Mouse (Mus musculus) Patski (cell line): Measurements from ENCODE around the gene Sgo1. TPM values are rescaled to one million over a fixed set of nuclear protein-coding genes. Genes with fewer than 3 reads are reported as not detected.
"Not testable (repeated sequence)": the region's sequence is repeated elsewhere in the genome, so short reads cannot be mapped to it uniquely, and the experiment has no call there.

Experiments used
- ATAC-seq: fragments of 100-300 bp; one replicate; pipeline ENCODE4 v1.8.0; 2021
- CTCF ChIA-PET: fragments of 350-600 bp; sonication (Branson Sonifier 250); formaldehyde crosslinking; loops from one replicate; lab custom pipeline; 2022; ENCODE audit warnings: inconsistent platforms; lab: Charles Lee
- POLR2A ChIA-PET: fragments of 350-600 bp; sonication (Branson Sonifier 250); formaldehyde crosslinking; loops from one replicate; lab custom pipeline; 2022; ENCODE audit warnings: antibody characterized with exemption, inconsistent platforms; lab: Charles Lee
- DNase-seq: peaks from one replicate; pipeline ENCODE4 v3.0.0-alpha.2; 2011; ENCODE audit warnings: low read depth, low spot score
- H3K27me3 ChIP-seq: fragments of 371-371 bp; one replicate; pipeline ENCODE4 v1.5.1; 2021
- CTCF ChIP-seq: fragments of 100-300 bp; IDR thresholded peaks from one replicate; pipeline ENCODE4 v1.5.1; 2021
- in situ Hi-C: fragments of 300-500 bp; cut with MboI; formaldehyde crosslinking; loops from 3 replicates; pipeline ENCODE4 v1.11.1; 2018; ENCODE audit warnings: low pct_unique_long_range_greater_than_20kb, mixed read lengths
- polyA plus RNA-seq: library from polyadenylated mRNA; unstranded; gene quantifications from one replicate; pipeline ENCODE4 v1.2.3, GENCODE M21; 2021

Sgo1 gene
- 13.6 TPM for polyA plus RNA-seq

DNA sequence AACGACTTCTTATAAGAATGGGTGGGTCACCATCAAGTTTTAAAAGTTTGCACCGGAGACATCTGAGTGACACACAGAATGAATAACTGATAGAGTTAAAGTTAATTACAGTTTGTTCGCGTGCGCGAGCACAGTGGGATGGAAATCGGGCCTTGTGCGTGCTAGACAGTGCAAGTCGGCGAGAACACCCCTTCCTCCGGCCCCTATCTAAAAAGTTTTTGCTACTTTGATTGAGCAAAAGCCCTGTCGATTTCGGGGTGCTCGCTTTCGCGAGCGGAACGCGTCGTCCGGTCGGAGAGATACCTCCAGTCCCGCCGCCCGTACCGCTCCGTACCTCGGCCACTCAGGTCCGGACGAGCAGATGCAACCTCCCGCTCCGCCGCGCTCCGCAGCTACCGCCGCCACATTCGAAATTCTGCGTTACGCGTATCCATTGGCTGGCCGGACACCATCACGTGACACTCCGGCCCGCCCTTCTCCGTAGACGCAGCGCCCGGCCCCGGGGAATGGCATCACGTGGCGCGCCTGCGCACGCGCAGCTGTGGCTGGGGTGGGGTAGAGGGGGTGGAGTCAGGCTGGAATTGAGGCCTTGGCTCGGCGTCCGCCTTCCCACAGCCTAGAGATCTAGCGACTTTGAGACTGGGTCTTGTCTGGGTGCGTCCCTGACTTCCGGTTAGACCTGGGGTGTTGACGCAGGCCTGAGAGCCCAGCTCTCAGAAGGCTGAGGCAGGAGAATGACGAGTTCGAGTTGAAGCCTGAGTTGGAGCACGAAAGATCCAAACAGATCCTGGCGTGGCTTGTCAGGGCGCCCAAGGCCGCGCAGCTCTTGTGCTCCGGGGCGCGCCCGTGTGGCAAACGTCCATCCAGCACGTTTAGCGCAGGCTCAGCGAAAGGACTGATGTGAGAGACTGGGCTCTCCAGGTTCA lies at the start of gene Sgo1:
Gene Sgo1, minus strand, starts transcription at position 457 of the 926 bp plus-strand sequence.
- no peaks in the 10 kb centered on the region for H3K27me3 ChIP-seq
- CTCF ChIA-PET: interaction anchor here (1.1 to 2.1 kb wide), 2 partner anchors 10 to 159 kb away, joined by 4 to 5 read pairs; no protein-coding TSS in a partner anchor
- TF ChIP-seq CTCF: peak; percentile 77
- DNase-seq (peak; percentile 85), ATAC-seq (peak; percentile 96)
- POLR2A ChIA-PET: interaction anchor here (0.6 to 1.3 kb wide), 2 partner anchors 15 to 18 kb away, joined by 4 to 5 read pairs; no protein-coding TSS in a partner anchor
- in situ Hi-C loops: loop anchor here (25.0 kb wide), 2 partner anchors 473 to 1127 kb away; no protein-coding TSS in a partner anchor

DNA sequence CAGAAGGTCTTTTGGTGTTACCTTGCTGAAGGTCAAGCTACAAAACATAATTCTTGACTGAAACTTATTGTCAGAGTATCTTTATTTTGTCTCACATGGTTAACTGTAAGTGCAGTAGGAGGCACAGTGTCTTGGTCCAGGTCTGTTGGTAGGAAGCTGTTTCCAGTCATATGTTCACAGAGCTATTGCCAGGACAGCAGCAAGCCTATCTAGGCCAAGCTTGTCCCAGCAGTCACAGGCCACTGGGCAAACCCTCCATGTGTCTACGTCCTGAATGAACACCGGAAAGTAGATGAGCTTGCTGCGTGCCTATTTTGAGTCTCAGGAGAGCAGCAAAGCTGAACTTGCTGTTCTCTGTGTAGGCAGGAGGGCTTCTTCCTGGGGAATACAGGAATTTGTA lies 29.8 kb upstream of the Sgo1 start:
- ATAC-seq, in situ Hi-C loops, CTCF ChIA-PET: not testable (repeated sequence)

DNA sequence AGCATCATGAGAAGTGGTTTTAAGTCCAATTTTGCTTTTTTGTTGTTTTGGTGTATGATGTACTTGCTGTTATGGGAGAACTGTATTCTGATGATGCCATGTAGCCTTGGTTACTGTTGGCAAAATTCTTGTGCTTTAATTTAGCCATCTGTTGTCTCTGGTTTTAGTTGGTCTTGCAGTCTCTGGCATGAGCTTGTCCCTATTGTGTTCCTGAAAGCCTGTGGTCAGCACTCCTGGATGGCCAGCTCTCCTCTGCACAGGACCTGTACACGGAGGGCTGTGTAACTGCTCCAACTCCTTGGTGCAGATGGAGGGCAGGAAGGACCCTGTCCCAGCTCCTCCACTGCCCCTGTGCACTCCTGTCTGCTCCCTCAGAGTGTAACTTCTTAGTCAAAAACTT lies 29.3 kb upstream of the Sgo1 start:
- ATAC-seq (no peak), DNase-seq (no peak)
- no peaks in the 10 kb centered on the region for H3K27me3 ChIP-seq
- no peak for TF ChIP-seq CTCF
- CTCF ChIA-PET: no interaction called here
- POLR2A ChIA-PET: no interaction called here
- in situ Hi-C loops: no loop called here

More for the DNA sequence above, 29.8 kb upstream of the Sgo1 start:
- POLR2A ChIA-PET, DNase-seq, H3K27me3 ChIP-seq: not testable (repeated sequence)

DNA sequence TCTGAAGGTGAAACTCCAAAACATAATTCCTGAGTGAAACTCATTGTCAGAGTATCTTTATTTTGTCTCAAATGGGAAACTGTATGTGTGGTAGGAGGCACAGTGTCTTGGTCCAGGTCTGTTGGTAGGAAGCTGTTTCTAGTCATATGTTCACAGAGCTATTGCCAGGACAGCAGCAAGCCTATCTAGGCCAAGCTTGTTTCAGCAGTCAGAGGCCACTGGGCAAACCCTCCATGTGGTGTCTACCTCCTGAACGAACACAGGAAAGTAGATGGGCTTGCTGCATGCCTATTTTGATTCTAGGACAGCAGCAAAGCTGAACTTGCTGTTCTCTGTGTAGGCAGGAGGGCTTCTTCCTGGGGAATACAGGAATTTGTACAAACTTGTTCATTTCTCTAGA lies 26.0 kb upstream of the Sgo1 start:
- ATAC-seq, POLR2A ChIA-PET, DNase-seq, H3K27me3 ChIP-seq, CTCF ChIA-PET, in situ Hi-C loops: not testable (repeated sequence)

DNA sequence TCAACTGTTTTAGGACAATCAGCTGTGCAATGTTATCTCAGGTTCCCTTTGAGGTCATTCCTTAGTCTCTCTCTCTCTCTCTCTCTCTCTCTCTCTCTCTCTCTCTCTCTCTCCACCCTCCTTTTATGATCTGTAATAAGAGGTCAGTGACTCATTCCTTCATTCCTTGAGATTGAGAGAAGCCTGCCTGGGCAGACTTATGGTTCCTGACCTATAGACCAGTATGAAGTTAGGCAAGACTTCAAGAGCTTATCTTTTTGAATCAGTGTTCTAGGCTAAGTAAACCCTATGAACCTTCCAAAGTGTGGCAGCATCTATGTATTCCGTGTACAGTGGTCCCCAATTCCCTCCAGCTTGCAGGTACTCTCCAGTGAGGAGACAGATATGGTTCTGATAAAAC lies 25.3 kb upstream of the Sgo1 start:
- POLR2A ChIA-PET: no interaction called here
- CTCF ChIA-PET: no interaction called here

DNA sequence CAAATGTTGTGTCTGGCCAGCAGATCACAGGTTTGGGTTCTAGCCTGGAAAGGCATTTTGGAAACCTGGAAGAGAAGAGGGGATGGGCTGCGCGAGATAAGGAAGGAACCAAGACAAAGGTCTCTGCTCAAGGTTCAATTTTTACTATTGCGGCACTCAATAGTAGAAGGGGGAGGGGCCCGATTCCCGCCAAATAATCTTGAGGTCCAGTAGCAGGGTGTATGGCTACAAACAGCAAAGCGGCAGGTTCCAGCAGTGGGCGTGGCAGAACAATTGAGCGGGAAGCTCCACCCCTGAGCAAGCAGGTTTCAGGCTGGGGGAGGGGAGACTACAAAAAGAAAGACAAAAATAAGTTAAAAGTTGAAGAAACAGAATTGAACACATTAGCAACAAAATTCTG lies 8.4 kb upstream of the Sgo1 start:
- in situ Hi-C loops: loop anchor here (10.0 to 25.0 kb wide), 3 partner anchors 137 to 1135 kb away; no protein-coding TSS in a partner anchor
- POLR2A ChIA-PET, CTCF ChIA-PET, DNase-seq, H3K27me3 ChIP-seq, ATAC-seq: not testable (repeated sequence)

More for the DNA sequence above, 25.3 kb upstream of the Sgo1 start:
- DNase-seq (no peak), ATAC-seq (no peak)
- H3K27me3 ChIP-seq: no peaks in the 10 kb centered on the region
- TF ChIP-seq CTCF: no peak
- in situ Hi-C loops: no loop called here

DNA sequence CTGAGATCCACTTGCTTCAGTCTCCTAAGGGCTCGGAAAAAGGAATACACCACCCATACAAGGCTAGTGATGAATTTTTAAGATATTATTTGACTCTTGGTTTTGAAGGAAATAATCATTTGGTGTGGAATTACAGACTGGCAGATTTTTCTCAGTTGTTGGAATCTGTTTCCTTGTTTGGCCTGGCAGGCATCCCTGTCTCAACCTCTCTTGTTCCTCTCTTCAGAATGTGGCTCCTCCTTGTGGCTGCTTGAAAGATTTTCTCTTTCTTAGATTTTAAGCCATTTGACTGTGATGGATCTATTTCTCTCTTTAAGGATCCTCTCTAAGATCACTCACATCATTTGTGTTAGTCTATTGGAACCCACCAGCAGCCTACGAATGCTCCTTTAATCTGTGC lies 4.9 kb upstream of the Sgo1 start:
- ChIA-PET POLR2A (interaction anchor here (0.6 kb wide), 1 partner anchor 360 kb away, joined by 7 read pairs; no protein-coding TSS in a partner anchor), CTCF (interaction anchor here (1.2 to 2.0 kb wide), 2 partner anchors 10 to 180 kb away, joined by 3 to 4 read pairs; no protein-coding TSS in a partner anchor)
- H3K27me3 ChIP-seq: no peaks in the 10 kb centered on the region
- in situ Hi-C loops: loop anchor here (5.0 to 25.0 kb wide), 4 partner anchors 141 to 1132 kb away; no protein-coding TSS in a partner anchor
- no peak for DNase-seq
- TF ChIP-seq CTCF: peak; percentile 65
- ATAC-seq: no peak

DNA sequence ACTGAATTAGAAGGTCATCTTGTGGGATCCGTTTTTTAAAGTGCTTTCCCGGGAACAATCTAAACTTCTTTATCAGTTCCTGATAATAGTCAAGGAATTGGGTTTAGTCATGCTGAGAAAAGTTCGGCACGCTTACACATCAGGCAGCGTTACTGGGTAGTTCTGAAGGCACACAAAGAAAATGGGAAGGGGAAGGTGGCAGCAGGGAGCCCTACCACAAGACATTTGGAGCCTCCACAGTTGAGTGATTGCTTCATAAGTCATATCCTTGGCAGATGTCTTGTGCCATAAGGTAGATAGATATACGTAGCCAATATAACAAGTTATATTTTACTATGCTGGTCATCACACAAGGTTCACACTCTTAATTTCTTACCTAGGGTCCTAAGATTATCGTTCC lies 813 bp upstream of the Sgo1 start:
- ATAC-seq: no peak
- in situ Hi-C loops: loop anchor here (5.0 to 25.0 kb wide), 4 partner anchors 145 to 1128 kb away; no protein-coding TSS in a partner anchor
- no peak for DNase-seq
- no peaks in the 10 kb centered on the region for H3K27me3 ChIP-seq
- TF ChIP-seq CTCF: no peak
- CTCF ChIA-PET: interaction anchor here (1.1 kb wide), 1 partner anchor 160 kb away, joined by 4 read pairs; no protein-coding TSS in a partner anchor
- POLR2A ChIA-PET: interaction anchor here (1.3 kb wide), 1 partner anchor 16 kb away, joined by 4 read pairs; no protein-coding TSS in a partner anchor

DNA sequence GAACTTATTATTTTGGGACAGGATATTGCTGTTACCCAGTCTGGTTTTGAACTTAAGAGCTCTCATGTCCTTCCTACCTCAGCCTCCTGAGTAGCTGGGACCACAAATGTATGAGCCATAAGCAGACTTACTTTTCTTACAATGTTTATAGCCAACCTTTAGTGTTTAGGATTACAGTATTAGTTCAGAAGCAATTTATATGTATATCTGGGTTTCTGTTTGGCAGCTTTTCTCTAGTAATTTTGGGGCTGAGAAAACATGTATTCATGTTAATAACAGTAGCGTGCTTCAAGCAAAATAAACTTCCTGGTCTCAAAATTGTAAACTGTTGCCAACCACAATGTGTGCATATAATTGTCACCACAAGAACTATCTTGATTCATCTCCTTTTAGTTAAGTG lies 812 bp downstream of the Sgo1 start:
- ChIA-PET POLR2A (no interaction called here), CTCF (interaction anchor here (2.1 kb wide), 1 partner anchor 9 kb away, joined by 5 read pairs; no protein-coding TSS in a partner anchor)
- ATAC-seq: no peak

DNA sequence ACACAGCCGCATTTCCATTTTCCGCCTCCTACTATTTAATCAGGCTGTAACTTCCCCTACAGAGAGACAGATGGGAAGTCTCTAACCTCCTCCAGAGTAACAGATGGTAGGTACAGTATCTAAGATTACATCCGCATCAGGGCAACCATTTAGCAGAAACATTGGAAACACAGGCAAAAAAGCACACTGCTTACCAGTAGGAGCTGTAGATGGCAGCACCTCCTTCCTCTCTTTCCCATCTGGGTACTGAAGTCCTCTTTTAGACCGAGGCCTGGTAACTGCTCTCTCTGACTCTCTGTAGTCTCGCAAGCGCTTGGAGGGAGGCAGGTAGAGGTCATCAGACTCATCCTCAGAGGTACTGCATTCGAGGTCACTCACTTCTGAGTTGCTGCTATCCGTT lies 10.4 kb downstream of the Sgo1 start:
- peak; percentile 85 for ATAC-seq
- ChIA-PET POLR2A (no interaction called here), CTCF (interaction anchor here (1.1 to 2.1 kb wide), 2 partner anchors 10 to 95 kb away, joined by 3 to 5 read pairs; partner anchors contain the start of gene Sgo1)
- H3K27me3 ChIP-seq: no peaks in the 10 kb centered on the region
- peak; percentile 53 for TF ChIP-seq CTCF
- in situ Hi-C loops: loop anchor here (25.0 kb wide), 2 partner anchors 484 to 1116 kb away; no protein-coding TSS in a partner anchor
- no peak for DNase-seq

More for the DNA sequence above, 812 bp downstream of the Sgo1 start:
- no peaks in the 10 kb centered on the region for H3K27me3 ChIP-seq
- no peak for TF ChIP-seq CTCF
- DNase-seq: no peak
- in situ Hi-C loops: loop anchor here (25.0 kb wide), 2 partner anchors 474 to 1126 kb away; no protein-coding TSS in a partner anchor
